Mouse (Mus musculus): Measurements from ENCODE around the gene Gm7951. TPM values are rescaled to one million over a fixed set of nuclear protein-coding genes. Genes with fewer than 3 reads are reported as not detected.
"Not testable (repeated sequence)": the region's sequence is repeated elsewhere in the genome, so short reads cannot be mapped to it uniquely, and the experiment has no call there.

The Gm7951 gene
- not detected in 2 replicates for polyA plus RNA-seq (2012)

- TF ChIP-seq GATA1 (IDR thresholded peaks at IDR 0.05; ENCODE audit: low read length): not testable (repeated sequence)
Observed at GRCm38 (mm10) chr14:42117269-42117668, at the start of gene Gm7951. Gene Gm7951 (minus strand): TSS chr14:42117369.

DNA sequence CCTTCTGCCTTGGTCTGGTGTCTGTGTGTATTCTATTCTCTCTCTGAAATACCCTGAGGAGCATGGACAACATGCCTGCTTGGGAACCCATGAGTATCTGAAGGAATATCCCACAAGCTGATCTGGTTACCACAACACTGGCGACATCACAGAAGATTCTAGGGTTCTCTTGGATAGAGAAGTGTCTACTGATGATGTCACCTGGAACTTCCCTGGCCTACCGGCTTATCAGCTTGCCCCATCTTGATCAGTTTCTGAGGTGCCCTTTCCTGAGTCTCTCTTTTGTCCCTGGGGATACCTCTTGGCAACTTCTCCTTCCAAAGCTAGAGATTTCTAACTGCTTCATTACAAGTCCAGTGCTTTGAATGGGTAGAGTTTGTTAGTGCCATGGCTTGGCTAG, 45.4 kb upstream of the Gm7951 start, which contains the start of gene Gm17027:
Gm17027 (minus strand) TSS at position 101 of the 400 bp plus-strand sequence.
- not testable (repeated sequence) for TF ChIP-seq GATA1 (IDR thresholded peaks at IDR 0.05; ENCODE audit: low read length)

Other genes with a start within 250 kb of the Gm7951 start
- gene Gm7980, start 210.1 kb downstream of the Gm7951 start, polyA plus RNA-seq (2012): not detected in 2 replicates
- gene 1700049E17Rik1, start 192.4 kb downstream of the Gm7951 start, polyA plus RNA-seq (2012): not detected in 2 replicates
- 0.06 and 0.08 TPM in 2 replicates for gene 1700024B05Rik, start 173.4 kb downstream of the Gm7951 start, polyA plus RNA-seq (2012)
- gene Gm6401, start 149.4 kb downstream of the Gm7951 start, polyA plus RNA-seq (2012): not detected in 2 replicates
- not detected in 2 replicates for gene Gm3543, start 134.0 kb downstream of the Gm7951 start, polyA plus RNA-seq (2012)
- gene Gm17027, start 45.3 kb upstream of the Gm7951 start, polyA plus RNA-seq (2012): not detected in 2 replicates
- gene Gm3573, start 73.4 kb upstream of the Gm7951 start, polyA plus RNA-seq (2012): not detected in 2 replicates
- not detected in 2 replicates for gene Gm17026, start 142.7 kb upstream of the Gm7951 start, polyA plus RNA-seq (2012)
- not detected in 2 replicates for gene Gm9611, start 180.0 kb upstream of the Gm7951 start, polyA plus RNA-seq (2012)
- gene Gm7995, start 192.8 kb upstream of the Gm7951 start, polyA plus RNA-seq (2012): not detected in 2 replicates

All from G1E-ER4 (cell line).